Mouse (Mus musculus) limb, embryonic 14.5 days (tissue): ENCODE data around the gene Igtp. TPM values are rescaled to one million over a fixed set of nuclear protein-coding genes. Genes with fewer than 3 reads are reported as not detected.

Experiments used
- ATAC-seq: fragments of 200-750 bp; cut with Nextera tagmentation; 2 replicates; pipeline ENCODE4 v1.8.0; 2017; ENCODE audit warnings: low read depth, moderate number of reproducible peaks, moderate TSS enrichment; ENCODE audit not compliant: low FRiP score
- DNase-seq: peaks from one replicate; pipeline ENCODE4 v3.0.0-alpha.2; 2015; ENCODE audit warnings: low spot score
- H3K27ac ChIP-seq: fragments of 300-500 bp; sonication (generic); replicated peaks from 2 replicates; pipeline ENCODE4 v1.5.1; 2014; ENCODE audit warnings: low read depth, mild to moderate bottlenecking, low read length, moderate library complexity, mixed read lengths
- H3K27me3 ChIP-seq: fragments of 300-500 bp; sonication (generic); 2 replicates; pipeline ENCODE4 v1.6.1; 2014; ENCODE audit warnings: low read length, mixed read lengths; ENCODE audit not compliant: control insufficient read depth, insufficient read depth
- H3K36me3 ChIP-seq: fragments of 300-500 bp; sonication (generic); 2 replicates; pipeline ENCODE4 v1.6.1; 2014; ENCODE audit warnings: mild to moderate bottlenecking, low read length, moderate library complexity, mixed read lengths; ENCODE audit not compliant: control insufficient read depth, insufficient read depth
- H3K4me1 ChIP-seq: fragments of 300-500 bp; sonication (generic); 2 replicates; pipeline ENCODE4 v1.6.1; 2014; ENCODE audit warnings: antibody characterized with exemption, low read length, mixed read lengths; ENCODE audit not compliant: control insufficient read depth, insufficient read depth
- H3K4me2 ChIP-seq: fragments of 300-500 bp; sonication (generic); replicated peaks from 2 replicates; pipeline ENCODE4 v1.6.1; 2014; ENCODE audit warnings: low read depth, mild to moderate bottlenecking, low read length, moderate library complexity; ENCODE audit not compliant: severe bottlenecking
- H3K4me3 ChIP-seq: fragments of 300-500 bp; sonication (generic); replicated peaks from 2 replicates; pipeline ENCODE4 v1.5.1; 2014; ENCODE audit warnings: low read length
- H3K9ac ChIP-seq: fragments of 300-500 bp; sonication (generic); 2 replicates; pipeline ENCODE4 v1.6.1; 2014; ENCODE audit warnings: mild to moderate bottlenecking, low read depth, low read length, moderate library complexity; ENCODE audit not compliant: severe bottlenecking
- H3K9me3 ChIP-seq: fragments of 300-500 bp; sonication (generic); 2 replicates; pipeline ENCODE4 v1.6.1; 2016; ENCODE audit warnings: low read length; ENCODE audit not compliant: control insufficient read depth
- POLR2A ChIP-seq: fragments of 200-500 bp; IDR thresholded peaks from 2 replicates; pipeline ENCODE4 v1.8.0; 2012; ENCODE audit warnings: inconsistent platforms, mild to moderate bottlenecking, moderate library complexity, borderline replicate concordance; ENCODE audit not compliant: insufficient read depth, insufficient read length; ENCODE audit errors: extremely low read depth
- WGBS: fragments of 180-500 bp; shearing (Covaris S2); extraction: QIAGEN DNeasy Blood & Tissue Kit; methylation state at CpG from one replicate; pipeline ENCODE4 v1.1.7; 2014; 5-methylcytosine and 5-hydroxymethylcytosine counted together
- polyA plus RNA-seq, 2 experiments: library from polyadenylated mRNA; depleted of rRNA in 1 of 2; stranded (reverse) in 1 of 2; unstranded in 1 of 2; fragments of >200 nt; fragmentation: Nextera tagmentation in 1 of 2; extraction: Ambion mirVana in 1 of 2; gene quantifications; 2 replicates each; pipeline versions ENCODE4 v1.2.1 to v1.2.3; 2012 to 2014

Gene Igtp
- polyA plus RNA-seq, 2 experiments, result 3.6 to 5.2 TPM

GRCm38 (mm10) chr11:58198663-58199062 is 693 bp upstream of the Igtp start:
- Histone ChIP-seq H3K9ac (no peak overlapping the region), H3K9me3 (no peaks in the 10 kb centered on the region), H3K4me1 (no peaks in the 10 kb centered on the region), H3K27me3 (no peaks in the 10 kb centered on the region), H3K27ac (no peak overlapping the region), H3K36me3 (no peaks in the 10 kb centered on the region), H3K4me3 (peak overlapping the region; percentile 49), H3K4me2 (peak overlapping the region; percentile 68; the same call in 1 of the 2 replicates)
- DNase-seq (no peak), ATAC-seq (no peak)
- WGBS, result 79% methylated on average over 4 of the region's 4 CpGs
- no peak for TF ChIP-seq POLR2A

- 88% methylated on average over 4 of the region's 4 CpGs for WGBS
- no peaks in the 10 kb centered on the region for H3K9me3 ChIP-seq
- no peaks in the 10 kb centered on the region for H3K36me3 ChIP-seq
- H3K27me3 ChIP-seq, result no peaks in the 10 kb centered on the region
- no peak overlapping the region for H3K4me2 ChIP-seq
- H3K27ac ChIP-seq, result no peak overlapping the region
- no peak overlapping the region for H3K9ac ChIP-seq
- no peak for TF ChIP-seq POLR2A
- ATAC-seq (no peak), DNase-seq (no peak)
- H3K4me3 ChIP-seq, result no peak overlapping the region
- no peaks in the 10 kb centered on the region for H3K4me1 ChIP-seq
Measured at GRCm38 (mm10) chr11:58200226-58200625, 870 bp downstream of the Igtp start.

GRCm38 (mm10) chr11:58201052-58201451 is 1.7 kb downstream of the Igtp start:
- TF ChIP-seq POLR2A, result no peak
- Histone ChIP-seq H3K36me3 (no peaks in the 10 kb centered on the region), H3K27me3 (no peaks in the 10 kb centered on the region), H3K9me3 (no peaks in the 10 kb centered on the region), H3K4me1 (no peaks in the 10 kb centered on the region), H3K4me3 (no peak overlapping the region), H3K4me2 (no peak overlapping the region), H3K27ac (no peak overlapping the region), H3K9ac (no peak overlapping the region)
- no peak for DNase-seq
- WGBS, result 84% methylated on average over 12 of the region's 12 CpGs
- no peak for ATAC-seq

GRCm38 (mm10) chr11:58210321-58210886 is 11.0 kb downstream of the Igtp start:
- Histone ChIP-seq H3K9me3 (no peaks in the 10 kb centered on the region), H3K4me3 (no peak overlapping the region), H3K36me3 (no peaks in the 10 kb centered on the region), H3K27ac (no peak overlapping the region), H3K4me1 (peaks cover 3% of the 10 kb centered on the region), H3K9ac (no peak overlapping the region), H3K27me3 (no peaks in the 10 kb centered on the region), H3K4me2 (no peak overlapping the region)
- DNase-seq (no peak), ATAC-seq (no peak)
- TF ChIP-seq POLR2A, result no peak
- WGBS, result 88% methylated on average over 1 of the region's 1 CpGs

GRCm38 (mm10) chr11:58211062-58211681 is 11.8 kb downstream of the Igtp start:
- Histone ChIP-seq H3K4me2 (no peak overlapping the region), H3K4me1 (peaks cover 3% of the 10 kb centered on the region), H3K9ac (no peak overlapping the region), H3K36me3 (no peaks in the 10 kb centered on the region), H3K4me3 (no peak overlapping the region), H3K27me3 (no peaks in the 10 kb centered on the region), H3K9me3 (no peaks in the 10 kb centered on the region), H3K27ac (no peak overlapping the region)
- no peak for TF ChIP-seq POLR2A
- WGBS, result 18% methylated on average over 9 of the region's 9 CpGs
- peak; percentile 36 for DNase-seq
- ATAC-seq, result peak; percentile 80
